Mouse (Mus musculus): ENCODE measurements at regions not wholly inside any gene's neighbourhood (a gene's known extent, or its start where the extent isn't known, plus 50 kb on each side); places are given as distances from the start of the nearest gene placed in this dataset.
"Not testable (repeated sequence)": the region's sequence is repeated elsewhere in the genome, so short reads cannot be mapped to it uniquely, and the experiment has no call there.

GRCm38 (mm10) chr14:53369776-53370175, 874.2 kb upstream of the Olfr1507 start:
- H3K9ac ChIP-seq (ENCODE audit: low read length): no peak overlapping the region
- ATAC-seq (replicated peaks; ENCODE audit: low FRiP score, low TSS enrichment, low read depth) (no peak), DNase-seq (ENCODE audit: low spot score) (no peak)
- no peak overlapping the region for H3K4me2 ChIP-seq (ENCODE audit: low read length)
- H3K4me1 ChIP-seq (replicated peaks; ENCODE audit: control insufficient read depth, insufficient read depth, low read length): no peaks in the 10 kb centered on the region
- H3K36me3 ChIP-seq (ENCODE audit: control insufficient read depth, insufficient read depth, low read length): no peaks in the 10 kb centered on the region
- no peak overlapping the region for H3K27ac ChIP-seq (ENCODE audit: low read depth)
- H3K9me3 ChIP-seq (ENCODE audit: control insufficient read depth, low read length): no peaks in the 10 kb centered on the region
- no peak overlapping the region for H3K4me3 ChIP-seq (ENCODE audit: low read depth, low read length)
- H3K27me3 ChIP-seq (replicated peaks; ENCODE audit: control insufficient read depth, insufficient read depth, low read length): no peaks in the 10 kb centered on the region
- WGBS: 58% methylated on average over 2 of the region's 2 CpGs

- not testable (repeated sequence) for DNase-seq (ENCODE audit: low spot score); ATAC-seq (replicated peaks; ENCODE audit: low FRiP score, low TSS enrichment, low read depth); H3K4me2 ChIP-seq (ENCODE audit: low read length); H3K9ac ChIP-seq (ENCODE audit: low read length); H3K36me3 ChIP-seq (ENCODE audit: control insufficient read depth, insufficient read depth, low read length); H3K9me3 ChIP-seq (ENCODE audit: control insufficient read depth, low read length); H3K27me3 ChIP-seq (replicated peaks; ENCODE audit: control insufficient read depth, insufficient read depth, low read length); H3K4me1 ChIP-seq (replicated peaks; ENCODE audit: control insufficient read depth, insufficient read depth, low read length); H3K27ac ChIP-seq (ENCODE audit: low read depth); H3K4me3 ChIP-seq (ENCODE audit: low read depth, low read length)
- WGBS: 65% methylated on average over 1 of the region's 1 CpGs
Measured at GRCm38 (mm10) chr14:53367420-53367819, 871.9 kb upstream of the Olfr1507 start.

GRCm38 (mm10) chr14:53363995-53364394, 868.4 kb upstream of the Olfr1507 start:
- not testable (repeated sequence) for ATAC-seq (replicated peaks; ENCODE audit: low FRiP score, low TSS enrichment, low read depth); H3K36me3 ChIP-seq (ENCODE audit: control insufficient read depth, insufficient read depth, low read length); H3K27ac ChIP-seq (ENCODE audit: low read depth); H3K4me2 ChIP-seq (ENCODE audit: low read length); H3K9ac ChIP-seq (ENCODE audit: low read length); H3K4me1 ChIP-seq (replicated peaks; ENCODE audit: control insufficient read depth, insufficient read depth, low read length); H3K27me3 ChIP-seq (replicated peaks; ENCODE audit: control insufficient read depth, insufficient read depth, low read length); H3K9me3 ChIP-seq (ENCODE audit: control insufficient read depth, low read length); H3K4me3 ChIP-seq (ENCODE audit: low read depth, low read length); DNase-seq (ENCODE audit: low spot score)
- WGBS: 81% methylated on average over 5 of the region's 5 CpGs

- not testable (repeated sequence) for H3K4me3 ChIP-seq (ENCODE audit: low read depth, low read length); H3K27me3 ChIP-seq (replicated peaks; ENCODE audit: control insufficient read depth, insufficient read depth, low read length); H3K36me3 ChIP-seq (ENCODE audit: control insufficient read depth, insufficient read depth, low read length); H3K4me1 ChIP-seq (replicated peaks; ENCODE audit: control insufficient read depth, insufficient read depth, low read length); ATAC-seq (replicated peaks; ENCODE audit: low FRiP score, low TSS enrichment, low read depth); H3K9me3 ChIP-seq (ENCODE audit: control insufficient read depth, low read length); H3K4me2 ChIP-seq (ENCODE audit: low read length); H3K9ac ChIP-seq (ENCODE audit: low read length); DNase-seq (ENCODE audit: low spot score); H3K27ac ChIP-seq (ENCODE audit: low read depth)
- WGBS: 84% methylated on average over 1 of the region's 2 CpGs
Measured at GRCm38 (mm10) chr14:53362054-53362453, 866.5 kb upstream of the Olfr1507 start.

- WGBS: 88% methylated on average over 1 of the region's 2 CpGs
- H3K27ac ChIP-seq (ENCODE audit: low read depth); H3K27me3 ChIP-seq (replicated peaks; ENCODE audit: control insufficient read depth, insufficient read depth, low read length); DNase-seq (ENCODE audit: low spot score); H3K4me3 ChIP-seq (ENCODE audit: low read depth, low read length); H3K4me1 ChIP-seq (replicated peaks; ENCODE audit: control insufficient read depth, insufficient read depth, low read length); ATAC-seq (replicated peaks; ENCODE audit: low FRiP score, low TSS enrichment, low read depth); H3K36me3 ChIP-seq (ENCODE audit: control insufficient read depth, insufficient read depth, low read length); H3K4me2 ChIP-seq (ENCODE audit: low read length); H3K9me3 ChIP-seq (ENCODE audit: control insufficient read depth, low read length); H3K9ac ChIP-seq (ENCODE audit: low read length): not testable (repeated sequence)
Measured at GRCm38 (mm10) chr14:53357498-53357897, 861.9 kb upstream of the Olfr1507 start.

- not testable (repeated sequence) for H3K4me2 ChIP-seq (ENCODE audit: low read length); H3K9me3 ChIP-seq (ENCODE audit: control insufficient read depth, low read length); H3K4me3 ChIP-seq (ENCODE audit: low read depth, low read length); H3K9ac ChIP-seq (ENCODE audit: low read length); H3K27ac ChIP-seq (ENCODE audit: low read depth); H3K27me3 ChIP-seq (replicated peaks; ENCODE audit: control insufficient read depth, insufficient read depth, low read length); DNase-seq (ENCODE audit: low spot score); H3K4me1 ChIP-seq (replicated peaks; ENCODE audit: control insufficient read depth, insufficient read depth, low read length); H3K36me3 ChIP-seq (ENCODE audit: control insufficient read depth, insufficient read depth, low read length); ATAC-seq (replicated peaks; ENCODE audit: low FRiP score, low TSS enrichment, low read depth)
- WGBS: no CpG with 5 or more reads among the region's 1 CpGs
Measured at GRCm38 (mm10) chr14:53356783-53357182, 861.2 kb upstream of the Olfr1507 start.

GRCm38 (mm10) chr14:53351457-53351856, 855.9 kb upstream of the Olfr1507 start:
- H3K36me3 ChIP-seq (ENCODE audit: control insufficient read depth, insufficient read depth, low read length); H3K9ac ChIP-seq (ENCODE audit: low read length); H3K4me2 ChIP-seq (ENCODE audit: low read length); H3K9me3 ChIP-seq (ENCODE audit: control insufficient read depth, low read length); H3K4me3 ChIP-seq (ENCODE audit: low read depth, low read length); H3K27ac ChIP-seq (ENCODE audit: low read depth); H3K4me1 ChIP-seq (replicated peaks; ENCODE audit: control insufficient read depth, insufficient read depth, low read length); H3K27me3 ChIP-seq (replicated peaks; ENCODE audit: control insufficient read depth, insufficient read depth, low read length); DNase-seq (ENCODE audit: low spot score); ATAC-seq (replicated peaks; ENCODE audit: low FRiP score, low TSS enrichment, low read depth): not testable (repeated sequence)
- WGBS: no CpG with 5 or more reads among the region's 3 CpGs

- not testable (repeated sequence) for H3K9me3 ChIP-seq (ENCODE audit: control insufficient read depth, low read length); H3K27ac ChIP-seq (ENCODE audit: low read depth); H3K27me3 ChIP-seq (replicated peaks; ENCODE audit: control insufficient read depth, insufficient read depth, low read length); ATAC-seq (replicated peaks; ENCODE audit: low FRiP score, low TSS enrichment, low read depth); DNase-seq (ENCODE audit: low spot score); H3K9ac ChIP-seq (ENCODE audit: low read length); H3K4me3 ChIP-seq (ENCODE audit: low read depth, low read length); H3K4me1 ChIP-seq (replicated peaks; ENCODE audit: control insufficient read depth, insufficient read depth, low read length); H3K36me3 ChIP-seq (ENCODE audit: control insufficient read depth, insufficient read depth, low read length); H3K4me2 ChIP-seq (ENCODE audit: low read length)
- WGBS: 90% methylated on average over 1 of the region's 1 CpGs
Measured at GRCm38 (mm10) chr14:53350780-53351179, 855.2 kb upstream of the Olfr1507 start.

- H3K4me3 ChIP-seq (ENCODE audit: low read depth, low read length); DNase-seq (ENCODE audit: low spot score); H3K27ac ChIP-seq (ENCODE audit: low read depth); H3K4me2 ChIP-seq (ENCODE audit: low read length); H3K9me3 ChIP-seq (ENCODE audit: control insufficient read depth, low read length); H3K36me3 ChIP-seq (ENCODE audit: control insufficient read depth, insufficient read depth, low read length); ATAC-seq (replicated peaks; ENCODE audit: low FRiP score, low TSS enrichment, low read depth); H3K4me1 ChIP-seq (replicated peaks; ENCODE audit: control insufficient read depth, insufficient read depth, low read length); H3K27me3 ChIP-seq (replicated peaks; ENCODE audit: control insufficient read depth, insufficient read depth, low read length); H3K9ac ChIP-seq (ENCODE audit: low read length): not testable (repeated sequence)
Measured at GRCm38 (mm10) chr14:53349111-53349510, 853.6 kb upstream of the Olfr1507 start.

Data from intestine, embryonic 14.5 days (tissue).